24 mouse cellular contexts compared by ENCODE assay signal in genomic region chr1:135538441-135539265, GRCm38 (mm10).
DNase-seq lines count a peak whose midpoint lies in the region; ATAC-seq lines count a peak whose summit lies in the region.
"Had no signal": no experiment of that assay in that cellular context is flagged by ENCODE, and none has a peak within 500 bp of the region (broad histone marks: within the 10 kb centered on the region; RNA-seq: fewer than 3 reads in every experiment).

No protein-coding gene starts in this region.

- no peak overlapping the region for H3K9ac ChIP-seq in heart, embryonic 12.5 days
- H3K9ac ChIP-seq: embryonic facial prominence, embryonic 13.5 days; forebrain, postnatal 0 days; kidney, embryonic 15.5 days; liver, postnatal 0 days; neural tube, embryonic 15.5 days had no signal

- peak; percentile 98 for DNase-seq in heart, adult 11 months
- peak; percentile 48 for DNase-seq in 3T3-L1 (ENCODE audit: low read depth, low spot score)
- DNase-seq in heart, embryonic 10.5 days (ENCODE audit: low spot score) = no peak
- peak; percentile 66 to 69 for DNase-seq in heart, postnatal 10 days
- no peak for DNase-seq in layer of hippocampus, adult 8-10 months (ENCODE audit: low spot score in 2 of 2)
- no peak for DNase-seq in kidney, postnatal 14 days
- DNase-seq in left cerebral cortex, postnatal 14 days (ENCODE audit: low spot score in 2 of 2) = no peak
- DNase-seq: adrenal gland, postnatal 10 days; B cell, adult 2 months; cerebellum, adult 11 months; forebrain, postnatal 0 days; layer of hippocampus, adult 9-11 months; liver, postnatal 0 days; lung, postnatal 4 days; right cerebral cortex, postnatal 14 days had no signal

- no peak overlapping the region for H3K27ac ChIP-seq in heart, embryonic 12.5 days (ENCODE audit: poor library complexity, severe bottlenecking)
- 0 out of 2 replicates have a peak overlapping the region, but pooled peaks have one; percentile 42 for H3K27ac ChIP-seq in heart, embryonic 10.5 days
- H3K27ac ChIP-seq: embryonic facial prominence, embryonic 13.5 days; kidney, embryonic 15.5 days; left cerebral cortex, adult 2 months; limb, embryonic 10.5 days; neural tube, embryonic 15.5 days had no signal

- WGBS in heart, embryonic 12.5 days = 60% methylated on average over 12 of the region's 12 CpGs
- 63% methylated on average over 12 of the region's 12 CpGs for WGBS in heart, embryonic 10.5 days

- peaks cover 64% of the 10 kb centered on the region for H3K4me1 ChIP-seq in heart, embryonic 12.5 days (replicated peaks)
- H3K4me1 ChIP-seq in heart, embryonic 10.5 days = peaks cover 66% of the 10 kb centered on the region

- no peaks in the 10 kb centered on the region for H3K27me3 ChIP-seq in heart, embryonic 12.5 days (replicated peaks)
- H3K27me3 ChIP-seq in heart, embryonic 10.5 days (ENCODE audit: insufficient read depth, poor library complexity, severe bottlenecking) = no peaks in the 10 kb centered on the region
- H3K27me3 ChIP-seq: embryonic facial prominence, embryonic 13.5 days; kidney, embryonic 15.5 days; neural tube, embryonic 15.5 days had no signal

- no peak overlapping the region for H3K4me2 ChIP-seq in heart, embryonic 12.5 days
- H3K4me2 ChIP-seq: embryonic facial prominence, embryonic 13.5 days; kidney, embryonic 15.5 days; neural tube, embryonic 15.5 days had no signal

- no peak for ATAC-seq in heart, embryonic 12.5 days (ENCODE audit: insufficient number of reproducible peaks, low FRiP score)
- ATAC-seq: forebrain, postnatal 0 days; hindbrain, embryonic 16.5 days; intestine, embryonic 16.5 days; liver, postnatal 0 days; midbrain, embryonic 16.5 days had no signal

- peaks cover 2% of the 10 kb centered on the region; the same call in 1 of the 2 replicates for H3K36me3 ChIP-seq in heart, embryonic 12.5 days
- H3K36me3 ChIP-seq in heart, embryonic 10.5 days = peaks cover 14% of the 10 kb centered on the region

- intact Hi-C loops in heart, postnatal 10 days (cut with DNase I) = no loop called here
- intact Hi-C loops in left cerebral cortex, postnatal 14 days (cut with DNase I) = no loop called here

- no peaks in the 10 kb centered on the region for H3K9me3 ChIP-seq in heart, embryonic 12.5 days (replicated peaks)
- H3K9me3 ChIP-seq in heart, embryonic 10.5 days = no peaks in the 10 kb centered on the region
- H3K9me3 ChIP-seq: embryonic facial prominence, embryonic 13.5 days; kidney, embryonic 15.5 days; limb, embryonic 10.5 days; neural tube, embryonic 15.5 days had no signal

- no peak overlapping the region for H3K4me3 ChIP-seq in heart, embryonic 12.5 days
- H3K4me3 ChIP-seq in heart, embryonic 10.5 days = no peak overlapping the region
- H3K4me3 ChIP-seq: embryonic facial prominence, embryonic 13.5 days; kidney, embryonic 15.5 days; left cerebral cortex, adult 2 months; limb, embryonic 10.5 days; neural tube, embryonic 15.5 days had no signal

Comparison
In these comparisons a context has a peak if more than half of its experiments do, and no peak if none do; other contexts are left out.
1. DNase-seq: peak in heart, adult 11 months (single experiment), 3T3-L1 (single experiment) and heart, postnatal 10 days (2 of 2); none in heart, embryonic 10.5 days (single experiment), layer of hippocampus, adult 8-10 months (0 of 2), kidney, postnatal 14 days (single experiment) and left cerebral cortex, postnatal 14 days (0 of 2).